Mouse (Mus musculus) CD4-positive, CD25-positive, alpha-beta regulatory T cell, adult 4 months (primary cell): Measurements from ENCODE around the gene Alpl. TPM values are rescaled to one million over a fixed set of nuclear protein-coding genes. Genes with fewer than 3 reads are reported as not detected.

ENCODE experiments used
- ATAC-seq: one replicate; pipeline ENCODE4 v1.8.0; 2017
- polyA plus RNA-seq, 2 experiments: library from polyadenylated mRNA; unstranded; fragments of 100-300 nt; shearing (Covaris generic); gene quantifications; one replicate each; pipeline ENCODE4 v1.2.1; 2017

Gene Alpl
- polyA plus RNA-seq, 2 experiments from 2014 or later, result 1.5 to 2.8 TPM

DNA sequence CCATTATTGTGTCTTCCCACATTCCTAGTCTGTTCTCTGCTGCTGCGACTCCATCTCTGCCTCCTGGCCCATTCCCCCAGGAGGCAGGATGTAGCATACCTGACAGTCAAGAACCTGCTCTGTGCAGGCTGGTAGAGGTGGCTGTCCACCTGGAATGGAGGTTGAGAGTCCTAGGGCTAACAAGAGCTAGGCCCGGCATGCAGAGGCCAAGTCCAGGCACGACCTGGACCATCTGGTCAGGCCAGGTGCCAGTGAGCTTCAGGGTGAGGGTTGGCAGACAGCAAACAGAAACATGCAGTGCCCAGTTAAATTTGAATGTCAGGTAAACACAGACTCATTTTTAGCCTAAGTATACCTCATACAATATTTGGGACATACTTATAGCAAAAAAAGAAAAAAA is 63.2 kb downstream of the Alpl start:
- ATAC-seq, result no peak

- no peak for ATAC-seq
These were observed 63.8 kb downstream of the Alpl start for GRCm38 (mm10) chr4:137732361-137732760.

GRCm38 (mm10) chr4:137731891-137732290 is 64.3 kb downstream of the Alpl start:
- no peak for ATAC-seq

DNA sequence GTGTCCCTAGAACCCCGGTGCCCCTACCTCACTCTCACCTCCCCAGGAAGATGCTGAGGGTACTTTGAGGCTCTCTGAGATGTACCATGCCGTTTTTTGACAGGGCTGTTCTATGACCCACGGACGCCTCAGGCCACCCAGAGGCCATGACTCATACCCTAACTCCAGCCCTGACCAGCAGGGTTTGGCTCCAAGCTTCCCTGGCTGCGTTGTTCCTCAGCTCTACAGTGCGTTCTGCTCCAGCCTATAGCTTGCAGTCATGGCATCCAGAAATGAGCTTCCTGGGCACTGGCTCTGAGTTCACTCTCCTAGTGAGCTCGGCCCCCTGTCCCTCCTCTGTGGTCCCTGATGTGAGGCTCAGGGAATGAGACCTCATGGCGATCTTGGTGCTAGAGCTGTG is 65.4 kb downstream of the Alpl start:
- ATAC-seq, result no peak

GRCm38 (mm10) chr4:137730134-137730533 is 66.0 kb downstream of the Alpl start:
- ATAC-seq, result no peak

DNA sequence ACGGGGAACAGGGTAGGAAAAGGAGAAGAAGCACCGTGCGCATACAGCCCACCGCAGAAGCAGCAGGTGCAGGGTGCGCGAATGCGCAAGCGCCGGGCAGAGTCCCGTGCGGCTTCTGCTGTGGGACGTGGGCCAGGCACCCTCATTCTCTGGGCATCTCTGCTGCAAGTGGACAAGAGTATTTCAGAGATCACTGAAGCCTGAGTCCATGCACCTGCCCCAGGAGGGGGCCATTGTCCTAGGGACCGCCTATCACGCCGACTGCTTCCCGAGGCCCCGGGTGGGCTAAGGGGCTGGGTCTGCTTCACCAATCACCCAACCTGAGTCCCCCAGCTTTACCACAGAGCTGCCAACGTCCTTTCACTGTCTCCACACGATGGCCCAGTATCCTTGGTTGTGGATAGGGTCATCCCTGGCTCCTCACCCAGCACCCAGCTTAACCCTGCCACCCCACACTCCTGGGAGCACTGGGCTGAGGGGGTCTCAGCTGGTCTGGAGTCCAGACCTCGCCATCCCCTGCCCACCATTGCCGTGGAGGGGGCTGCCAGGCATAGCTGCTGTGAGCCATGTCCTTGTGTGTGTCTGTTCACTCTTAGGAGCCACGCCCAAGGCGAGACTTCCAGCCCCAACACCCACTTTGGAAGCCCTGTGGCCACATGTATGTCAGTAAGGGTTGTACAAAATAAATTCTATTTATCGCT is 66.9 kb downstream of the Alpl start:
- no peak for ATAC-seq

DNA sequence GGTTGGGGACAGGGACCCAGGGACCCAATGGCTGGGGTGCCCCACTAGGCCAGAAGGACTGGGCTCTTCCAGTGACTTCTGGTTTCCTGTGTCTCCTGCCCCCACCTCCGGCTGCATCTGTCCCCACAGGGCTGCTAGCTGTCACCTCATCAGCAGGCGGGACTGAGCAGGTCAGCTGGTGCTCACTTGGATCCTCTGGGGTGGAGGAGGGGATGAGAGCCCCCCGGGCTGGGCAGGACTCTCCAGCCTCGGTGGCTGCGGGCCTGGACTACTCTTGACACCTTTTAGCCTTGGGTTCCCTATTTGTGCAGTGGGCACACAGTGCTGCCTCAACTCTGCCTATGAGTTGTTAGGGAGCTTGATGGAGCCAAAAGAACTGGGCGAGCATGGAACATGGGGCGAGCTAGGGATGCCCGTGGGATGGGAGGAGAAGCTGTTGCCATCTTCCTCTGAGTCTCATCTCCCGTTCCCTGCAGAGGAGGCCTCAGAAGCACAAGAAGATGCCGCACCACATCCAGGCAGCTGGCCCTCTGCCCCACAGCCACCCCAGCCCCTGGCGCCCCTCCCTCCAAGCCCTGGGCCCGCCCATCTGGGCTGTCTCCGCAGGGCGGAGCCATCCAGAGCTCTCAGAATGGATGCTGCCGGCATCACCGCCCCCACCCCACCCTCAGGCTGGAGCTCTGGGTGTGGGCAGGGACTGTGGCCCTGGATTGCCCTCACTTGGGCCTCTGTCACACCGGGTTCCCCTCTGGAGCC is 67.6 kb downstream of the Alpl start:
- ATAC-seq, result no peak

GRCm38 (mm10) chr4:137727506-137728187 is 68.5 kb downstream of the Alpl start:
- ATAC-seq, result no peak

DNA sequence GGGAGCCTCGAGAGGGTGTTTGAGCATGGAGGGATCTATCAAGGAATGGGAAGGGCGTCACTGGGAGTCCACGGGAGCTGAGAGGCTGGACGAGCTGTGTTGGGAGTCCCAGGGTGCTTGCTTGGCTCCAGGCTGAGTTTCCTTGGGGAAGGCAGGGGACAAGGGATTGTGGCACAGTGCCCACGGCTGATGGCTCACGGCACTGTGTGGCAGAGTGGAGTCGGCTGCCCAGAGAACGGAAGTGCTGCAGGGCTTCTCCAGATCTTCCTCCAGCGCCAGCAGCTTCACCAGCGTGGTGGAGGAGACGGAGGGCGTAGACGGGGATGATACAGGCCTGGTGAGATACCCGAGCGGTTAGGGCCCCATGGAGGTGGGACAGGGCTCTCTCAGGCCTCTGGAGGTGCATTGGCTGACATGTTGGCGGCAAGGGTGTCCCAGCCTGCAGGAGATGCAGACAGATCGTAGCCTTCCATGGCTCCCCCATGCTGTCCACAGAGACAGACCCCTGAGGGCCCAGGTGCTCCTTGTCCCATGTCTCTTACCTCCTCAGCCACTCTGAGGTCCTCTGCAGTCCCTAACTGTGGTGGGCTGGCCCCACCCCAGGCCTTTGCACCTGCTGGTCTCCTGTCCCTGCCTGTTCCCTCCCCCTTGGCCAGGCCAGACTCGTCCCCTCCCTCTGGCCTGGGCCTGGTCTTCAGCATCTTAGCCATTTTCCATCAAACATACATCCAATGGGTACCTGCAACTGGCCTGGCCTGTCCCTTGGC is 69.3 kb downstream of the Alpl start:
- ATAC-seq, result no peak

DNA sequence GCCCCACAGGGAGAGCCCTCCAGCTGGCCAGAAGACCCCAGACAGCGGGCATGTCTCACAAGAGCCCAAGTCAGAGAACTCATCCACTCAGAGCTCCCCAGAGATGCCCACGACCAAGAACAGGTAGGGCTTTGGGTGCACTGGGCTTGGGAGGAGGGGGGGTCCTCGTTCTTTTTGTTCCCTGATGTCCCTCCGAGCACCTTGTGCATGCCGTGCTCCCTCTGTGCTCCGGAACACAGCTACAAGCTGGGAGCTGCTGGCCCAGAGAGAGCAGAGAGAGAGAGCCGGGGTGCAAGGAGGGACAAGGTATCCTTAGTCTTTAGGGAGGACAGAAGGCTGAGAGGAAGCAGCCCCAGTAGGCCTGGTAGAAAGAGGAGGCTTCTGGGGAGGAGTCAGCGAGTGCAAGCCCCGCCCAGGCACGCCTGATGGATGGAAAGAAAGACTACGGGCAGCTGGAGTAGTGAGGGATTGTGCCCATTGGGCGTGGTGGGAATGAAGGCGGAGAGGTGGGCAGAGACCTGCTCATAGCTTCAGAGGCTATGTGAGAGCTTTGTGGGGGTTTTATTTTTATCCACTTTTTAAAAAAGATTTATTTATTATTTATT is 70.5 kb downstream of the Alpl start:
- ATAC-seq, result no peak

GRCm38 (mm10) chr4:137724766-137725165 is 71.4 kb downstream of the Alpl start:
- ATAC-seq, result peak; percentile 73

DNA sequence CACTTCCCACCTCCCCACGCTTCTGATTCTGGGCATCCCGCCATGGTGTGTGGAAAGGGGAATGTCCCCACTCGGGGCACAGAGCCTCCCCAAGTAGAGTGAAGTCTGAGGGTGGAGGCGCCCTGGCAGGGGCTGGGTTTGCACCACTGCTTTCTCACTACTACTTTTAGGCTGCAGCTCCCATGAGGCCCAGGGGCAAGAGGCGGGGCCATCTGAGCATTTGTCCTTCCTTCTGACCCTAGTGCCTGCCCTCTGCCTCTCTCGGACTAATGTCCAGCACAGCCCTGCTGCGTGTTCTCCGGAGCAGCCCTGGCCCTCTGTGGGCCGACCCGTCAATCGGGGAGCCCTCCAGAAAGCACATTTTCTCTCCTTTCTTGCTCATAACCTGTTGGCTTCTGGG is 72.0 kb downstream of the Alpl start:
- ATAC-seq, result peak; percentile 61

GRCm38 (mm10) chr4:137723527-137723926 is 72.7 kb downstream of the Alpl start:
- ATAC-seq, result no peak

- peak; percentile 31 for ATAC-seq
These were observed 73.3 kb downstream of the Alpl start for GRCm38 (mm10) chr4:137722692-137723427.

- ATAC-seq, result no peak
These were observed 74.0 kb downstream of the Alpl start for GRCm38 (mm10) chr4:137722230-137722629.

- ATAC-seq, result no peak
These were observed 74.6 kb downstream of the Alpl start for GRCm38 (mm10) chr4:137721563-137721962.

DNA sequence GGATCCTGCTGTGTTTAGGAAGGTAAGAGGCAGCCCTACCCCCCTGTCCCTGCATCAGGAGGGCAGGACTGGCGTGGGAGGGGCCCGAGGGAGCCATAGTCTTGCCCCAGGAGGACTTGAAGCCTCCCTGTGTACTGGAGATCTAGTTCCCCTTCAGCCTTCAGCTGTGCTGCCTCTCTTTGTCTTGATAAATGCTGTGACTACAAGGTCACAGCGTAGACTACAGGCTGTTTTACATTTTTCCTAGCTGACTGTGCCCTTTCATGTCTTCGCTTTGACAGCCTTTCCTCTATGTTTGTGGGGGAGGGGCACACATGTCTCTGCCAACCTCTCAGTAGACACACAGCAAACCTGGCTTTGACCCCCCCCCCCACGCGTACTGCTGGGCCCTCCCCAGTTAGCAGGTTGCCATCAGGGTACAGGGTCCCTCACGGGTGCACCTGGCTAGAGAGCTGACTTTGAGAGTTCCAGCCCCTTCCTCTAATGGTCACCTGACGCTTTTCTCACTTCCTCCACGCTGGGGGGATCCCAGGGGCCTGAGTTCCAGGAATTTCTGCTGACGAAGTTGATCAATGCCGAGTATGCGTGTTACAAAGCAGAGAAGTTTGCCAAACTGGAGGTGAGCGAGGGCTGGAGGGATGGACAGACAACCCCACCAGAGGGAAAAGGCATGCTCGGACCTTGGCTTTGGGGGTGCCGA is 76.7 kb downstream of the Alpl start:
- ATAC-seq, result no peak

GRCm38 (mm10) chr4:137717671-137718070 is 78.5 kb downstream of the Alpl start:
- no peak for ATAC-seq

DNA sequence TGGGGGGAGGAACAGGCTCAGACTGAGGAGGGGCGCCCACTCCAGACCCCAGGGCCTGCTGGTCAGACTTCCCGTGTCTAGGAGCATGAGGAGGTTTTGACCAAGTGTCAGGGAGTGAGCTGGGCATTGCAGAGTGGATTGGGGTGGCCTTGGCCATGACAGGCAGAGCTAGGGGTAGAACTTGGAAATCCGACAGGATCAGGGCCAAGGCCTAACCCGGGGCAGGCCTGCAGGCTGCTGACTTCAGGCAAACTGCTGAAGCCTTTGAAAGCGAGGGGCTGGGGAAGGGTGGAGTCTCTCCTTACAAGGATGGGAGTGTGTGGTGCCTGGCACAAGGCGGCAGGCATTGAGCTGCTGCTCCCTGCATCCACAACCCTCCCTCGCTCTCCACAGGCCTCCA is 79.2 kb downstream of the Alpl start:
- ATAC-seq, result no peak

DNA sequence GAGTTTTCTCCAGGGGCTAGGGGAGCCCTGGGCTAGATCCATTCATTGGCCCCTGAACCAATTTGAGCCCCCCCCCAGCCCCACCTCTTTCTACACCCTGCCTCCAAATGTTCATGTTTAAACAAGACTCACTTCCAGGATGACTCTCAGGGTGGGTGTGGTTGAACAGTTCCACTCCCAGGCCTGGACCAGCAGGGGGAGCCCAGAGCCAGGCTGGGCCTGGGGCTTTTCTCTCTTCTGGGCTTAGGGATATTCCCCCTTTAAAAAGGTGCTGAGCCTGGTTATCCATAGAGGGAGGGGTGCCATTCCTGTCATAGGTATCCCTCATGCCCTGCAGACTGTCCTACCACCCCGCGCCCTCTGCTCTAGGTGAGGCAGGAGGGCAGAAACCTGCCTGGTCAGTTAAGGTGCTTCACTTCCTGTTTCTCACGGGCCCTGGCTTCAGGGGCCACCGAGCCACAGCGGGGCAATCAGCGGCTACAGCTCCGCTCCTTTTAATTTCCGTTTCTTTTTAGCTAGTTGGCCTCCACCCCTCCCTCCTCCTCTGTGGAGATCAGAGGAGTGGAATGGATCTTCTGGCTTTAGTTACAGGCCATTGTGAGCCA is 82.1 kb downstream of the Alpl start:
- ATAC-seq, result no peak

GRCm38 (mm10) chr4:137712963-137713362 is 83.2 kb downstream of the Alpl start:
- no peak for ATAC-seq
